In the genomic region with DNA sequence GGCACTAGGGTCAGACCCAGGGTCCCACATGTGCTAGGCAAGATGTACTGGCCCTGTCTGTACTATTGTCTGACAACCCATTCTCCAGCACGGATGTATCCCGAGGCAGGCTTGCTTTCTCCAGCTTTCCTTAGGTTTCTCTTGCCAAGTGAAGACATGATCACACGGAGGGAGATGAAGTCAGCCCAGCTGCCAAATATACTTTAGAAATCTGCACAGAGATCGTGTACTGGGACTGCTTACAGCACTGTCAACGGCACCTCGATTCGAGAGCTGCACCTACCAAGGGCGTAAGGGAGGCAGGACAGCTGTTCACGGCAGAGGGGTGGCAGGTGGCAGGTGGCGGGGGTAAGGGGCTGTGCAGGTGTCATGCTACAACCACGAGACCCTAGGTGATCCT, we compare ENCODE assay signal across 27 mouse cellular contexts.
"Had no signal": no experiment of that assay in that cellular context is flagged by ENCODE, and none has a peak within 500 bp of the region (broad histone marks: within the 10 kb centered on the region; RNA-seq: fewer than 3 reads in every experiment).

No protein-coding gene starts in this region.

- H3K4me2 ChIP-seq: heart, embryonic 11.5 days; heart, embryonic 13.5 days; heart, embryonic 15.5 days; hindbrain, embryonic 12.5 days; hindbrain, embryonic 14.5 days; limb, embryonic 12.5 days; liver, embryonic 11.5 days; liver, embryonic 13.5 days; liver, embryonic 15.5 days had no signal

- H3K4me3 ChIP-seq: heart, adult 2 months; heart, embryonic 13.5 days; heart, embryonic 15.5 days; hindbrain, embryonic 12.5 days; layer of hippocampus, adult 2 months; left cerebral cortex, adult 2 months; limb, embryonic 10.5 days; limb, embryonic 12.5 days; liver, embryonic 13.5 days; liver, embryonic 15.5 days had no signal

- H3K9ac ChIP-seq: heart, embryonic 13.5 days; heart, embryonic 15.5 days; hindbrain, embryonic 12.5 days; hindbrain, embryonic 14.5 days; limb, embryonic 12.5 days; liver, embryonic 13.5 days; liver, embryonic 15.5 days; liver, postnatal 0 days had no signal

- DNase-seq: gastrocnemius, postnatal 14 days; gastrocnemius, postnatal 36 days; heart, adult 11 months; heart, adult 2 months; heart, postnatal 14 days; heart, postnatal 36 days; kidney, adult 11 months; kidney, adult 2 months; kidney, postnatal 10 days; kidney, postnatal 25 days; kidney, postnatal 4 days; liver; liver, embryonic 13.5 days; liver, postnatal 0 days had no signal

- H3K27me3 ChIP-seq: heart, embryonic 13.5 days; heart, embryonic 15.5 days; hindbrain, embryonic 12.5 days; limb, embryonic 12.5 days; liver, embryonic 13.5 days; liver, embryonic 15.5 days had no signal

- H3K9me3 ChIP-seq: heart, embryonic 13.5 days; heart, embryonic 15.5 days; hindbrain, embryonic 12.5 days; limb, embryonic 10.5 days; limb, embryonic 12.5 days; liver, embryonic 13.5 days; liver, embryonic 15.5 days had no signal

- H3K4me1 ChIP-seq: heart, embryonic 13.5 days; heart, embryonic 15.5 days; hindbrain, embryonic 12.5 days; limb, embryonic 10.5 days; limb, embryonic 12.5 days had no signal

- H3K27ac ChIP-seq: heart, adult 2 months; heart, embryonic 13.5 days; heart, embryonic 15.5 days; hindbrain, embryonic 12.5 days; hindbrain, embryonic 14.5 days; layer of hippocampus, adult 2 months; left cerebral cortex, adult 2 months; limb, embryonic 10.5 days; limb, embryonic 12.5 days; liver, embryonic 13.5 days; liver, embryonic 15.5 days had no signal

- ATAC-seq: hindbrain, embryonic 16.5 days; intestine, embryonic 16.5 days; liver, postnatal 0 days had no signal
